Mouse (Mus musculus): ENCODE results near the gene Hist3h2ba.
"Not testable (repeated sequence)": the region's sequence is repeated elsewhere in the genome, so short reads cannot be mapped to it uniquely, and the experiment has no call there.

- not testable (repeated sequence) for TF ChIP-seq POLR2A (IDR thresholded peaks at IDR 0.05; ENCODE audit: low read depth, low read length); CTCF (IDR thresholded peaks at IDR 0.05; ENCODE audit: borderline replicate concordance, insufficient read depth, low read length)
These were observed 5.4 kb downstream of the Hist3h2ba start for GRCm38 (mm10) chr11:58954170-58954419.
